Mouse (Mus musculus) thymus, adult 18-20 months (tissue): Measurements from ENCODE around the gene Olfr1231.

ENCODE experiments used
- DNase-seq, 2 experiments: peaks; one replicate each; pipeline ENCODE4 v3.0.0; 2022; ENCODE audit warnings: mixed read lengths in 2 of 2

Olfr1231 gene

GRCm38 (mm10) chr2:89306974-89307373 is at the start of gene Olfr1231:
Gene Olfr1231, minus strand, starts transcription at chr2:89307074.
- no peak for DNase-seq

GRCm38 (mm10) chr2:89342298-89342697 is 35.4 kb upstream of the Olfr1231 start, which contains the start of gene Olfr1233:
Gene Olfr1233, minus strand, starts transcription at chr2:89342398.
- DNase-seq, result no peak

GRCm38 (mm10) chr2:89329575-89329974 is 22.7 kb upstream of the Olfr1231 start, which contains the start of gene Olfr1232:
Gene Olfr1232, minus strand, starts transcription at chr2:89329675.
- no peak for DNase-seq

- DNase-seq, result no peak
Measured at GRCm38 (mm10) chr2:89297168-89297567, 9.7 kb downstream of the Olfr1231 start, which contains the start of gene Olfr1230. Gene Olfr1230, minus strand, starts transcription at chr2:89297268.

- DNase-seq, result no peak
Measured at GRCm38 (mm10) chr2:89287914-89288313, 19.0 kb downstream of the Olfr1231 start, which contains the start of gene Olfr1229. Gene Olfr1229, minus strand, starts transcription at chr2:89288014.

- DNase-seq, result no peak
Measured at GRCm38 (mm10) chr2:89253962-89254361, 52.9 kb downstream of the Olfr1231 start, which contains the start of gene Olfr1228. Gene Olfr1228, minus strand, starts transcription at chr2:89254062.
